Mouse (Mus musculus) myocyte (in vitro differentiated cells): ENCODE measurements around the gene Gpr61.

Experiments used
- MAX ChIP-seq: IDR thresholded peaks from one replicate; pipeline ENCODE4 v1.6.1; 2011; ENCODE audit warnings: low read depth, mild to moderate bottlenecking, control low read depth
- POLR2A ChIP-seq: IDR thresholded peaks from one replicate; pipeline ENCODE4 v1.6.1; 2011; ENCODE audit warnings: low read depth, mild to moderate bottlenecking, control low read depth, moderate library complexity; ENCODE audit not compliant: insufficient read length
- SRF ChIP-seq: IDR thresholded peaks from one replicate; pipeline ENCODE4 v1.6.1; 2011; ENCODE audit warnings: low read depth; ENCODE audit not compliant: control insufficient read depth, insufficient read length

DNA sequence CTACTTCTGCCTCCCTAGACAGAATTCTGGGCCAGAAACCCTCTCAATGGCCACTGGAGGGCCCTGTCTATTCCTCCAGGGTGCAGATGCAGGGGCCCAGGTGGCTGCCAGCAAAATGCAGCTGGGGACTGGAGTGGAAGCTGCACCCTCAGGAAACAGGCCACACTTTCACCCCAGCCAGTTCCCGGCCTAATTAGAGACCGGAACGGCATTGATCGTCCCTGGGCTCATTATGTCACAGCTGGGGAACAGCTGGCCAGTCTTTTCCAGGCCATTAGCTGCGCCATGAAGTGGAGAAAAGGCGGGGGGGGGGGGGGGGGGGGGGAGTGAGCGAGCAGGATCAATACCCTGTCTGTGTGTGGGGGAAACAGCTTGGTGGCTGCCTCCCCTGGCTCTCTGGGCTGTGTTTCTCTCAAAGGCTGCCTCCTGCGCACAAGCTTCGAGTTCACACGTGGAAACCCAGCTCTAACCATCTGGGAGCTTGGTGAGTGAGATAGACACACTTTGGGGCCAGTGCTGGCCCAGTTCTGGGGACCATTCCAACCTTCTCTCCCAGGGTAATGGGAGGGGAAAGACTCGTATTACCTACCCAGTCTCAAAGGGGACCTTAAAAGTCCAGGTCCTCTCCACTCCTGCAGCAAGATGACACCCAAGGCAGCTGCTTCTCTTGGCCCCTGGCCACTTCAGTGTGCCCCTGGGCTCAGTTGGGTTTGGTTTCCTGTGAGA is 12.0 kb upstream of the Gpr61 start:
- TF ChIP-seq MAX (no peak), SRF (no peak), POLR2A (no peak)
